Mouse (Mus musculus) liver, embryonic 14.5 days (tissue): ENCODE measurements around the gene Dis3l2. TPM values are rescaled to one million over a fixed set of nuclear protein-coding genes. Genes with fewer than 3 reads are reported as not detected.
A peak's percentile ranks its signal among the peaks of the same experiment; 100 is the strongest.

Experiments
- ATAC-seq: fragments of 200-750 bp; cut with Nextera tagmentation; 2 replicates; pipeline ENCODE4 v1.8.0; 2017; ENCODE audit warnings: moderate number of reproducible peaks, mild to moderate bottlenecking, moderate library complexity; ENCODE audit not compliant: insufficient read depth
- DNase-seq, 3 experiments: peaks; one replicate each; pipeline ENCODE4 v3.0.0-alpha.2; 2012 to 2013; ENCODE audit warnings: low read depth in 3 of 3, low spot score in 3 of 3
- H3K27ac ChIP-seq: fragments of 300-500 bp; sonication (generic); 2 replicates; pipeline ENCODE4 v1.5.1; 2014; ENCODE audit warnings: moderate library complexity, mild to moderate bottlenecking, control low read depth, inconsistent platforms
- H3K27me3 ChIP-seq: fragments of 300-500 bp; sonication (generic); 2 replicates; pipeline ENCODE4 v1.6.1; 2014; ENCODE audit warnings: mild to moderate bottlenecking, low read length, moderate library complexity; ENCODE audit not compliant: control insufficient read depth, insufficient read depth
- H3K36me3 ChIP-seq: fragments of 300-500 bp; sonication (generic); replicated peaks from 2 replicates; pipeline ENCODE4 v1.6.1; 2014; ENCODE audit warnings: low read depth; ENCODE audit not compliant: control insufficient read depth, insufficient read depth
- H3K4me1 ChIP-seq, 2 experiments: fragments of 200-500 bp in 1 of 2; fragments of 300-500 bp in 1 of 2; sonication (generic) in 1 of 2; replicated peaks; 2 replicates each; pipeline ENCODE4 v1.6.1; 2012 to 2014; ENCODE audit warnings: antibody characterized with exemption in 1 of 2, inconsistent platforms in 1 of 2, low read length in 1 of 2; ENCODE audit not compliant: control insufficient read depth in 2 of 2, insufficient read depth in 2 of 2
- H3K4me2 ChIP-seq: fragments of 300-500 bp; sonication (generic); 2 replicates; pipeline ENCODE4 v1.6.1; 2014; ENCODE audit warnings: low read depth, mild to moderate bottlenecking, control low read depth, moderate library complexity
- H3K4me3 ChIP-seq, 2 experiments: fragments of 200-500 bp in 1 of 2; fragments of 300-500 bp in 1 of 2; sonication (generic) in 1 of 2; 2 replicates each; pipeline ENCODE4 v1.5.1; 2012 to 2014; ENCODE audit warnings: low read depth in 2 of 2, low read length in 2 of 2, mild to moderate bottlenecking in 2 of 2, control low read depth in 1 of 2, inconsistent platforms in 1 of 2, moderate library complexity in 1 of 2; ENCODE audit not compliant: insufficient read depth in 1 of 2
- H3K9ac ChIP-seq: fragments of 300-500 bp; sonication (generic); replicated peaks from 2 replicates; pipeline ENCODE4 v1.6.1; 2014; ENCODE audit warnings: mild to moderate bottlenecking, control low read depth, moderate library complexity
- H3K9me3 ChIP-seq: fragments of 300-500 bp; sonication (generic); 2 replicates; pipeline ENCODE4 v1.6.1; 2016; ENCODE audit warnings: low read length, mixed read lengths; ENCODE audit not compliant: control insufficient read depth
- CTCF ChIP-seq: IDR thresholded peaks from 2 replicates; pipeline ENCODE4 v1.5.1; 2016; ENCODE audit warnings: antibody characterized with exemption, low read depth, control low read depth
- EP300 ChIP-seq: IDR thresholded peaks from 2 replicates; pipeline ENCODE4 v1.6.1; 2016; ENCODE audit warnings: antibody characterized with exemption, low read depth
- WGBS: fragments of 180-500 bp; shearing (Covaris S2); extraction: QIAGEN DNeasy Blood & Tissue Kit; methylation state at CpG from one replicate; pipeline ENCODE4 v1.1.7; 2014; ENCODE audit not compliant: insufficient replicate concordance; 5-methylcytosine and 5-hydroxymethylcytosine counted together
- polyA plus RNA-seq, 2 experiments: library from polyadenylated mRNA; depleted of rRNA in 1 of 2; stranded (reverse) in 1 of 2; unstranded in 1 of 2; fragments of >200 nt; fragmentation: Nextera tagmentation in 1 of 2; extraction: Ambion mirVana in 1 of 2; gene quantifications; 2 replicates each; pipeline versions ENCODE4 v1.2.1 to v1.2.3; 2012 to 2014

The Dis3l2 gene
- polyA plus RNA-seq, 2 experiments = 6.0 to 7.1 TPM

- no peak for ATAC-seq
- WGBS = 50% methylated on average over 2 of the region's 2 CpGs
- DNase-seq = no peak
Measured at GRCm38 (mm10) chr1:86873745-86874144, 170.1 kb downstream of the Dis3l2 start.

GRCm38 (mm10) chr1:86878743-86879142, 175.1 kb downstream of the Dis3l2 start:
- Histone ChIP-seq H3K36me3 (no peaks in the 10 kb centered on the region), H3K4me2 (no peak overlapping the region), H3K27me3 (no peaks in the 10 kb centered on the region), H3K4me1 (no peaks in the 10 kb centered on the region), H3K4me3 (no peak overlapping the region), H3K9me3 (no peaks in the 10 kb centered on the region), H3K9ac (no peak overlapping the region), H3K27ac (no peak overlapping the region)
- DNase-seq (no peak), ATAC-seq (no peak)
- no peak for TF ChIP-seq EP300
- TF ChIP-seq CTCF = no peak

More at GRCm38 (mm10) chr1:86873745-86874144, 170.1 kb downstream of the Dis3l2 start:
- no peak overlapping the region for H3K9ac ChIP-seq
- TF ChIP-seq CTCF (no peak), EP300 (no peak)
- H3K4me1 ChIP-seq = no peaks in the 10 kb centered on the region
- H3K36me3 ChIP-seq = no peaks in the 10 kb centered on the region
- no peak overlapping the region for H3K27ac ChIP-seq
- H3K27me3 ChIP-seq = no peaks in the 10 kb centered on the region
- no peaks in the 10 kb centered on the region for H3K9me3 ChIP-seq
- H3K4me2 ChIP-seq = no peak overlapping the region
- no peak overlapping the region for H3K4me3 ChIP-seq

- H3K27ac ChIP-seq = no peak overlapping the region
- 70% methylated on average over 2 of the region's 2 CpGs for WGBS
- no peaks in the 10 kb centered on the region for H3K4me1 ChIP-seq
- no peak overlapping the region for H3K9ac ChIP-seq
- no peak for ATAC-seq
- no peak overlapping the region for H3K4me3 ChIP-seq
- H3K36me3 ChIP-seq = no peaks in the 10 kb centered on the region
- peak in 2 of 3 experiments; percentile 7 to 12 for DNase-seq
- TF ChIP-seq EP300 (no peak), CTCF (no peak)
- no peaks in the 10 kb centered on the region for H3K9me3 ChIP-seq
- H3K27me3 ChIP-seq = no peaks in the 10 kb centered on the region
- no peak overlapping the region for H3K4me2 ChIP-seq
Measured at GRCm38 (mm10) chr1:86879547-86879946, 175.9 kb downstream of the Dis3l2 start.

- Histone ChIP-seq H3K4me3 (no peak overlapping the region), H3K4me1 (no peaks in the 10 kb centered on the region), H3K9me3 (no peaks in the 10 kb centered on the region), H3K27me3 (no peaks in the 10 kb centered on the region), H3K36me3 (no peaks in the 10 kb centered on the region), H3K4me2 (no peak overlapping the region), H3K9ac (no peak overlapping the region), H3K27ac (no peak overlapping the region)
- no peak for ATAC-seq
- TF ChIP-seq CTCF = no peak
- TF ChIP-seq EP300 = no peak
- 84% methylated on average over 1 of the region's 1 CpGs for WGBS
- no peak for DNase-seq
Measured at GRCm38 (mm10) chr1:86887060-86887459, 183.5 kb downstream of the Dis3l2 start.

GRCm38 (mm10) chr1:86912481-86912880, 208.9 kb downstream of the Dis3l2 start:
- TF ChIP-seq EP300 (no peak), CTCF (no peak)
- no peak overlapping the region for H3K4me3 ChIP-seq
- H3K9me3 ChIP-seq = no peaks in the 10 kb centered on the region
- H3K9ac ChIP-seq = no peak overlapping the region
- DNase-seq (no peak), ATAC-seq (no peak)
- 62% methylated on average over 2 of the region's 2 CpGs for WGBS
- no peaks in the 10 kb centered on the region for H3K27me3 ChIP-seq
- H3K4me1 ChIP-seq = peaks cover 11 to 19% of the 10 kb centered on the region in 2 experiments
- no peak overlapping the region for H3K27ac ChIP-seq
- H3K4me2 ChIP-seq = no peak overlapping the region
- H3K36me3 ChIP-seq = no peaks in the 10 kb centered on the region

- Histone ChIP-seq H3K36me3 (no peaks in the 10 kb centered on the region), H3K9me3 (no peaks in the 10 kb centered on the region), H3K4me3 (no peak overlapping the region), H3K9ac (no peak overlapping the region), H3K4me2 (no peak overlapping the region), H3K27ac (no peak overlapping the region), H3K27me3 (no peaks in the 10 kb centered on the region), H3K4me1 (peaks cover 11 to 19% of the 10 kb centered on the region in 2 experiments)
- TF ChIP-seq CTCF (no peak), EP300 (no peak)
- ATAC-seq (no peak), DNase-seq (no peak)
- WGBS = 72% methylated on average over 3 of the region's 3 CpGs
Measured at GRCm38 (mm10) chr1:86913896-86914295, 210.3 kb downstream of the Dis3l2 start.
